Mouse (Mus musculus): ENCODE data around the gene Rhox4f.
"Not testable (repeated sequence)": the region's sequence is repeated elsewhere in the genome, so short reads cannot be mapped to it uniquely, and the experiment has no call there.

Gene Rhox4f

DNA sequence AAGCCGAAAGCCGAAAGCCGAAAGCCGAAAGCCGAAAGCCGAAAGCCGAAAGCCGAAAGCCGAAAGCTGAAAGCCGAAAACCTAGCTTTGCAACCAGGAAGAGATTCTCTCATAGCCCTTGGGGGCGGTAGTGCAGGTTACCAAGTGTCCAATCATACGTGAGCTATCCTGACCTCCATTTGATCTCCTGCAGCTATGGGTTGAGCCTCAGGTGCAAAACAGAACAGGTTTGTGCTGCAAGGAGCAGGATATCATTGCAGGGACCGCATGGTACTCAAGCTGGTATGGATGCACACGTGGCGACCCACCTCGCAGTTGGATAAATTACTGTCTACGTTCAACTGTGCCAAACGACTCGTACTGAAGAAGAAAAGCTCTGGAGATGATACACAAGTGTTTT lies at the start of gene Rhox4f:
Gene Rhox4f, minus strand, starts transcription at position 101 of the 400 bp plus-strand sequence.
- not testable (repeated sequence) for DNase-seq (ENCODE audit: low spot score)

DNA sequence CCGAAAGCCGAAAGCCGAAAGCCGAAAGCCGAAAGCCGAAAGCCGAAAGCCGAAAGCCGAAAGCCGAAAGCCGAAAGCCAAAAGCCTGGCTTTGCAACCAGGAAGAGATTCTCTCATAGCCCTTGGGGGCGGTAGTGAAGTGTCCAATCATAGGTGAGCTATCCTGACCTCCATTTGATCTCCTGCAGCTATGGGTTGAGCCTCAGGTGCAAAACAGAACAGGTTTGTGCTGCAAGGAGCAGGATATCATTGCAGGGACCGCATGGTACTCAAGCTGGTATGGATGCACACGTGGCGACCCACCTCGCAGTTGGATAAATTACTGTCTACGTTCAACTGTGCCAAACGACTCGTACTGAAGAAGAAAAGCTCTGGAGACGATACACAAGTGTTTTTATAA lies 43.7 kb upstream of the Rhox4f start, which contains the start of gene Rhox4g:
Gene Rhox4g, minus strand, starts transcription at position 101 of the 400 bp plus-strand sequence.
- not testable (repeated sequence) for DNase-seq (ENCODE audit: low spot score)

DNA sequence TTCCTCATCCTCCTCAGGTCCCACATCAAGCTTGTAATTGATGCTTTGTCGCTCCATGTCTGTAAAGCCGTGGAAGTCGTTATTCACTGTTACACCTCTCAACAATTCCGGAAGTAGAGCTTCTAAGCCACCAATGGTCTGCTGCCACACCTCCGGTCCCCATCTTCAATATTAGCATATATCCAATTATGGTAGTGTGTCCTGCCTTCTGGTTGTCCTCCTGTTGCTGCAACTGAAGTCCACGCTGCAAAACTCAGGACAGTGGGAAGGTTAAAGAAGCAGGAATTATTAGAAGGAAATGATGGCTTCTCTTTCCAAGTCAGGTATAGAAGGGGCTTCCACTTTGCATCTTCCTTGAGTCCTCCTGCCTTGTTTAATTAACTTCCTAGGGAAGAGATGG lies 35.9 kb upstream of the Rhox4f start, which contains the start of gene Rhox2g:
Gene Rhox2g, minus strand, starts transcription at position 101 of the 400 bp plus-strand sequence.
- DNase-seq (ENCODE audit: low spot score), result not testable (repeated sequence)

DNA sequence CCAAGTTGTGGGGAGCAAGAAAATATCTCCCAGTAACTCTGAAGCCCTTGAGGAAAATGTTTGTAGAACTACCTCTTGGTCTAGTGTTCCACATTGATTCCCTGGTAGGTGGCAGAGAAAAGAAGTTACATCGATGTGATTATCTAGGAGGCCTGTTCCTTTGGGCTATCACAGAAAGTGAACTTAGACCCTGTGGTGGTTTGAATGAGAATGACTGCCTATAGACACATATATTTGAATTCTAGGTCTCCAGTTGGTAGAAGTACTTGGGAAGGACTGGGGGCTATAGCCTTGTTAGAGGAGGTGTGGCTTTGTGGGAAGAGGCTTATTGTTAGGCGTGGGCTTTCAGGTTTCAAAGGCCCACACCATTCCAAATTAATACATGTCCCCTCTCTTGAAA lies 21.0 kb upstream of the Rhox4f start, which contains the start of gene Rhox3g:
Gene Rhox3g, minus strand, starts transcription at position 101 of the 400 bp plus-strand sequence.
- DNase-seq (ENCODE audit: low spot score), result not testable (repeated sequence)

DNA sequence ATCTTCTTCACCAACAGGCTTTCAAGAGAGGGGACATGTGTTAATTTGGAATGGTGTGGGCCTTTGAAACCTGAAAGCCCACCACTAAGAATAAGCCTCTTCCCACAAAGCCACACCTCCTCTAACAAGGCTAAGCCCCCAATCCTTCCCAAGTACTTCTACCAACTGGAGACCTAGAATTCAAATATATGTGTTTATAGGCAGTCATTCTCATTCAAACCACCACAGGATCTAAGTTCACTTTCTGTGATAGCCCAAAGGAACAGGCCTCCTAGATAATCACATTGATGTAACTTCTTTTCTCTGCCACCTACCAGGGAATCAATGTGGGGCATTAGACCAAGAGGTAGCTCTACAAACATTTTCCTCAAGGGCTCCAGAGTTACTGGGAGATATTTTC lies 26.8 kb downstream of the Rhox4f start, which contains the start of gene Rhox3f:
Gene Rhox3f, plus strand, starts transcription at position 301 of the 400 bp plus-strand sequence.
- not testable (repeated sequence) for DNase-seq (ENCODE audit: low spot score)

DNA sequence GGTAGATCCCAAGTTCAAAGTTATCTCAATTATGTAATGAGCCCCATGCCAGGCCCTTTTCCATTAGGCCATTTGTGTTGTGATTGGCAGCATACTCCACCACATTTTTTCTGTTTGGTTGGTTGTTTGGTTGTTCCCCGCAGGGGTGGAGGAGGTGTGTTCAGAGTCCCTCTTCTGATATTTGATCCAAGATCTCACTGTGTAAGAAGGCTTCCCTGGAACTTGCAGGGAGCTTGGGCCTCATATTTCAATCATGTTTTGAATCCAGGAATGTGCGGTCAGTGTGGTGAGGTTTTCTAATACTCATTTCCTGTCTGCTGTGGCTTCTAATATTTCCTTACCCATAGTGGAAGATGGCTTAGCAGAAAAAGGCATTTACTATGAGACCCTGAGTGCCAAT lies 34.9 kb downstream of the Rhox4f start:
- not testable (repeated sequence) for DNase-seq (ENCODE audit: low spot score)

DNA sequence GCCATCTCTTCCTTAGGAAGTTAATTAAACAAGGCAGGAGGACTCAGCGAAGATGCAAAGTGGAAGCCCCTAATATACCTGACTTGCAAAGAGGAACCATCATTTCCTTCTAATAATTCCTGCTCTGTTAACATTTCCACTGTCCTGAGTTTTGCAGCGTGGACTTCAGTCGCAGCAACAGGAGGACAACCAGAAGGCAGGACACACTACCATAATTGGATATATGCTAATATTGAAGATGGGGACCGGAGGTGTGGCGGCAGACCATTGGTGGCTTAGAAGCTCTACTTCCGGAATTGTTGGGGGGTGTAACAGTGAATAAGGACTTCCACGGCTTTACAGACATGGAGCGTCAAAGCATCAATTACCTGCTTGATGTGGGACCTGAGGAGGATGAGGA lies 36.4 kb downstream of the Rhox4f start, which contains the start of gene Rhox2f:
Gene Rhox2f, plus strand, starts transcription at position 301 of the 400 bp plus-strand sequence.
- not testable (repeated sequence) for DNase-seq (ENCODE audit: low spot score)

DNA sequence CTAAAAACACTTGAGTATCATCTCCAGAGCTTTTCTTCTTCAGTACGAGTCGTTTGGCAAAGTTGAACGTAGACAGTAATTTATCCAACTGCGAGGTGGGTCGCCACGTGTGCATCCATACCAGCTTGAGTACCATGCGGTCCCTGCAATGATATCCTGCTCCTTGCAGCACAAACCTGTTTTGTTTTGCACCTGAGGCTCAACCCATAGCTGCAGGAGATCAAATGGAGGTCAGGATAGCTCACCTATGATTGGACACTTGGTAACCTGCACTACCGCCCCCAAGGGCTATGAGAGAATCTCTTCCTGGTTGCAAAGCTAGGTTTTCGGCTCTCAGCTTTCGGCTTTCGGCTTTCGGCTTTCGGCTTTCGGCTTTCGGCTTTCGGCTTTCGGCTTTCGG lies 50.4 kb downstream of the Rhox4f start, which contains the start of gene Rhox4e:
Gene Rhox4e, plus strand, starts transcription at position 301 of the 400 bp plus-strand sequence.
- not testable (repeated sequence) for DNase-seq (ENCODE audit: low spot score)
